14 mouse cellular contexts compared by ENCODE assay signal in genomic region chr10:115505155-115505554, GRCm38 (mm10).
"Had no signal": no experiment of that assay in that cellular context is flagged by ENCODE, and none has a peak within 500 bp of the region (broad histone marks: within the 10 kb centered on the region; RNA-seq: fewer than 3 reads in every experiment).

No protein-coding gene starts in this region.

- H3K27ac ChIP-seq: limb, embryonic 13.5 days; liver, embryonic 14.5 days had no signal

- DNase-seq: kidney, adult 18-20 months; kidney, postnatal 14 days; left cerebral cortex, postnatal 4 days; lung, adult 2 months; lung, postnatal 4 days; right cerebral cortex, postnatal 4 days; thymus, adult 18-20 months; thymus, postnatal 14 days had no signal

- H3K27me3 ChIP-seq: limb, embryonic 13.5 days; megakaryocyte, embryonic 14.5 days had no signal

- H3K4me3 ChIP-seq: limb, embryonic 13.5 days; megakaryocyte, embryonic 14.5 days had no signal

- H3K4me2 ChIP-seq: limb, embryonic 13.5 days; midbrain, embryonic 11.5 days had no signal

- H3K36me3 ChIP-seq: limb, embryonic 13.5 days had no signal

- ATAC-seq: lung, postnatal 0 days; midbrain, embryonic 16.5 days had no signal

- H3K4me1 ChIP-seq: limb, embryonic 13.5 days had no signal

- H3K9me3 ChIP-seq: limb, embryonic 13.5 days had no signal

- H3K9ac ChIP-seq: limb, embryonic 13.5 days; liver, embryonic 14.5 days had no signal
